Mouse (Mus musculus): ENCODE measurements around the gene Hist2h3c2. TPM values are rescaled to one million over a fixed set of nuclear protein-coding genes. Genes with fewer than 3 reads are reported as not detected.

The Hist2h3c2 gene
- polyA plus RNA-seq, 1 experiment from 2014 or later, result 6.6 TPM

DNA sequence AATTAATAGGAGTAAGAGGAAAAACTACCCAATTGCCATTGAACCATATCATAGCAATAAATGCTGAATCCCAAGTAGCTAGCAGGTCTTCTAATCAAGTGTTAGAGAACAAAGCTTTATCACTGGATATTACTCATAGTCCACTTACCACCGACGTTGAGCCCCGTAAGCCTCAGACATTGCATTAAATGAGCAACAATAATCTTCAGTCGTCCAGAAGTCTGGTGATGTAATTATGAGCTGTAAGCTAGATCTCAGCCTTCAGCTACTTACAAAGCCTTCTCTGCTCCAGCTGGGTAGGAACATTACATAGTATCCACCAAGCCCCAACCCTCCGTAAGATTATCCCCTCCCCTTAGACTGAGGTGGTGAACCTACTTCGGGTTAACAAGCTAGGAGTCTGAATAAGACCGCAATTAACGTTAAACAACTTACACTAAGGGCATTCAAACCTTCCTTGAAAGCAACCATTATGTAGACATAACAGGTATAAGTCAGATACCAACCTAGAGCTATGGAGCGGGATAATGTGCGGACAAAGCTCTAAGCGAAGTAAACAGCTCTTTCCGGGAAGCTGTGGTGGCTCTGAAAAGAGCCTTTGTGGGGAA lies 919 bp downstream of the Hist2h3c2 start:
- peak; percentile 50 for DNase-seq (ENCODE audit: low spot score)
- H3K4me3 ChIP-seq, result peak overlapping the region; percentile 60
- peak overlapping the region; percentile 90 for H3K27ac ChIP-seq (replicated peaks)
- no peaks in the 10 kb centered on the region for H3K9me3 ChIP-seq
- H3K36me3 ChIP-seq (replicated peaks), result no peaks in the 10 kb centered on the region
- under 1% methylated on average over 12 of the region's 12 CpGs for WGBS
- H3K4me1 ChIP-seq, result peaks cover 28% of the 10 kb centered on the region
- no peaks in the 10 kb centered on the region for H3K27me3 ChIP-seq (replicated peaks; ENCODE audit: low read depth, poor library complexity, severe bottlenecking)

DNA sequence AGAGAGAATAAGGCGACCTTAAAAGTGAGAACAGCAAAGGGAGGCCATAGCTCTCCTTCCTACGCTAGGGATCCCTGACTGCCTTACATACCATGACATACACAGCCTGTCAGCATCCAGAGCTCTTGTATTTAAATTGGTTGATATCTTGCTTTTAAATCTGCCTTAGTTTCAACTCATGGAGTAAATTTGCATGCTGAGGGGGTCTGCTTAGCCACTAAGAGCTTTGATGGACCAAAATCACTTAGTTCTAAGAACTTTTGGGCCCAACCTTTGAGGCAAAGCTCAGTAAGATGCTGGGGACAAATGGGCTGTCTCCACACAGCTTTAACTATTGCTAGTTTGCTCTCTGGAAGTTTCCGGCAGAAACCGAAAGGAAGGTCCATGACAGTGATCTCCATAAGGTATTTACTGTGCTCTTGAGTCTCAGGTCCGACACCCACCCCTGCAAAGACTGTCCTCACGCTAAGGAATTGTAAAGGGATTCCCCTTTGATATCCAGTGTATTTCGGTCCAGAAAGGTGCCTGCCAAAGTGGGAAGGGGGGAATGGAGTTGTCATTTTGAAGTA lies 1.5 kb downstream of the Hist2h3c2 start:
- Histone ChIP-seq H3K36me3 (replicated peaks) (no peaks in the 10 kb centered on the region), H3K27me3 (replicated peaks; ENCODE audit: low read depth, poor library complexity, severe bottlenecking) (no peaks in the 10 kb centered on the region), H3K4me1 (peaks cover 22% of the 10 kb centered on the region), H3K4me3 (peak overlapping the region; percentile 60), H3K9me3 (no peaks in the 10 kb centered on the region), H3K27ac (replicated peaks) (peak overlapping the region; percentile 90)
- 31% methylated on average over 7 of the region's 7 CpGs for WGBS
- DNase-seq (ENCODE audit: low spot score), result peak; percentile 52

DNA sequence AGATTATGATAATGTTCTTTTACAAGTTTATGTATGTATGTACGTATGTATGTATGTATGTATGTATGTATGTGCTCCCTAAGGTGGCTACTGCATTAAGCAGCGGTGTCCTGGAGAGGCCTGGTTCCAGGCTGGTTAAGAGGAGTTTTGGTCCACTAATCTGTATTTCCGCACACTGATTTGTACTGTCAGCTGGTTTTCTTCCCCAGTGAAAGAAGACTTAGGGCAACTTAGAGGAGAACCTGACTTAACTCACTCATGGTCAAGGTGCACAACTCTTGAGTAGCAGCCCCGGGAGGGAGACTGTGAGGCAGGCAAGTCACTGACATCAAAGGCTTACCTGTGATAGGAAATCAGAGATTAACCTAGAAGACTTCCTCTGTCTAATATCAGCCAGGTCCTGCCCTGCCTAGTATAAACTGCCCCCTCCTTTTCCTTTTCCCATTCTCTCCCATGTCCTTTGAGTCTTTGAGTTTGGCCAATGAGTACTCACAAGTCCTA lies 2.0 kb downstream of the Hist2h3c2 start:
- peaks cover 19% of the 10 kb centered on the region for H3K4me1 ChIP-seq
- no peaks in the 10 kb centered on the region for H3K27me3 ChIP-seq (replicated peaks; ENCODE audit: low read depth, poor library complexity, severe bottlenecking)
- no peaks in the 10 kb centered on the region for H3K36me3 ChIP-seq (replicated peaks)
- H3K9me3 ChIP-seq, result no peaks in the 10 kb centered on the region
- H3K4me3 ChIP-seq, result peak overlapping the region; percentile 60
- 82% methylated on average over 4 of the region's 4 CpGs for WGBS
- DNase-seq (ENCODE audit: low spot score), result peak; percentile 33
- peak overlapping the region; percentile 90 for H3K27ac ChIP-seq (replicated peaks)

DNA sequence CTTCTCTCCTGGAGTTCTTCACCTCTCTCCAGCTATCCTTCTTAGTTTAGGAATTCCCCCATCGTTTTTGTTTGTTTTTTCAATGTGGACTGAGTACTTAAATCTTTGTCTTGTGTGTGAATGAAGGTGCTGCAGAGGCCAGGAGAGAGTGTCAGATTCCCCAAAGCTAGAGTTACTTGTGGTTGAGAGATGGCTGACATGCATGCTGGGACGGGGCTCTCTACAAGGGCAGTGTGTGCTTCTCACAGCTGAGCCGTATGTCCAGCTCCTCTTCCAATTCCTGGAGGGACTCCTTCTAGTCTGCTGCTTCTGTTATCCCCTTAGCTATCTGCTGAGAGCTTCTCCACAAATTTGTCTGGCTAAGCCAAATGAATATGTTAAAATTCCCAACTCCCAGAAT lies 3.1 kb downstream of the Hist2h3c2 start:
- Histone ChIP-seq H3K27me3 (replicated peaks; ENCODE audit: low read depth, poor library complexity, severe bottlenecking) (no peaks in the 10 kb centered on the region), H3K36me3 (replicated peaks) (no peaks in the 10 kb centered on the region), H3K4me1 (peaks cover 16% of the 10 kb centered on the region), H3K4me3 (no peak overlapping the region; the same call in 1 of the 2 replicates), H3K9me3 (no peaks in the 10 kb centered on the region), H3K27ac (replicated peaks) (no peak overlapping the region; the same call in 1 of the 2 replicates)
- DNase-seq (ENCODE audit: low spot score), result no peak
- 52% methylated on average over 3 of the region's 3 CpGs for WGBS

DNA sequence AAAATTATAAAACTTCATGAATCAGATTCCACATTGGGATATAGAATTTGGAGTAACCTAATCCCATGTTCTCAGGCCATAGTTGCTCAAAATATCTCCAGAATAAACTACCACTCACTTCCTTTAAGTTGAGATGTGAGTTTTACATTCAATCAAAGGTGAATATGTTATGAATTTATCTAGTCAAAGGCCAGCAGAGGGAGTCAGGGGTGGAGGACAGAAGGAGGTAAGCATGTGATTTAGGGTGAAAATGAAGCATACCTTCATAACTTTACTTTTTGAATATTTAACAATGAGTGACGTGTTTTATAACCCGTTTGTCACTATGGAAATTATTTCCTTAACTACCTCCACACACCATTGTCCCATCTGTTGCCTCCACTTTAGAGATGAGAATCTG lies 4.0 kb downstream of the Hist2h3c2 start:
- H3K4me3 ChIP-seq, result no peak overlapping the region
- DNase-seq (ENCODE audit: low spot score), result no peak
- no peaks in the 10 kb centered on the region for H3K27me3 ChIP-seq (replicated peaks; ENCODE audit: low read depth, poor library complexity, severe bottlenecking)
- peaks cover 11% of the 10 kb centered on the region for H3K4me1 ChIP-seq
- no peaks in the 10 kb centered on the region for H3K9me3 ChIP-seq
- H3K36me3 ChIP-seq (replicated peaks), result no peaks in the 10 kb centered on the region
- WGBS, result 88% methylated on average over 2 of the region's 2 CpGs
- H3K27ac ChIP-seq (replicated peaks), result no peak overlapping the region

DNA sequence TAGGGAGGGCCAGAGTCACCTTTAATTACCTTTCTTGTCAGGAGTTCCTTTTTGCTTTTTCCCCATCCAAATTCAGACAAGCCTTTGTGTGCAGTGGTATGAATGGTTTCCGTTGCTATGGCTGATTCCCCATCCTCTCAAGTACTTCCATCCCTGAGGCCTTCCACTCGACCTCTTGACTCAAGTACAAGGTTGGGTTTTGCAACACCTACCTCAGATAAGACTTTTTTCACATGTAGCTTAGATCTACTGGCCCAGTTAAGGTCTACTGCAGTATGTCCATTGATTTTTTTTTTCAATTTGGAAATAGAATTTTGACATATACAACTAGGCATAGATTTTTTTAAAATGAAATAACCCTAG lies 7.2 kb downstream of the Hist2h3c2 start:
- no peak for DNase-seq (ENCODE audit: low spot score)
- Histone ChIP-seq H3K9me3 (no peaks in the 10 kb centered on the region), H3K4me3 (no peak overlapping the region), H3K27ac (replicated peaks) (no peak overlapping the region), H3K27me3 (replicated peaks; ENCODE audit: low read depth, poor library complexity, severe bottlenecking) (no peaks in the 10 kb centered on the region), H3K4me1 (peaks cover 12% of the 10 kb centered on the region), H3K36me3 (replicated peaks) (no peaks in the 10 kb centered on the region)
- WGBS, result 66% methylated on average over 2 of the region's 2 CpGs

DNA sequence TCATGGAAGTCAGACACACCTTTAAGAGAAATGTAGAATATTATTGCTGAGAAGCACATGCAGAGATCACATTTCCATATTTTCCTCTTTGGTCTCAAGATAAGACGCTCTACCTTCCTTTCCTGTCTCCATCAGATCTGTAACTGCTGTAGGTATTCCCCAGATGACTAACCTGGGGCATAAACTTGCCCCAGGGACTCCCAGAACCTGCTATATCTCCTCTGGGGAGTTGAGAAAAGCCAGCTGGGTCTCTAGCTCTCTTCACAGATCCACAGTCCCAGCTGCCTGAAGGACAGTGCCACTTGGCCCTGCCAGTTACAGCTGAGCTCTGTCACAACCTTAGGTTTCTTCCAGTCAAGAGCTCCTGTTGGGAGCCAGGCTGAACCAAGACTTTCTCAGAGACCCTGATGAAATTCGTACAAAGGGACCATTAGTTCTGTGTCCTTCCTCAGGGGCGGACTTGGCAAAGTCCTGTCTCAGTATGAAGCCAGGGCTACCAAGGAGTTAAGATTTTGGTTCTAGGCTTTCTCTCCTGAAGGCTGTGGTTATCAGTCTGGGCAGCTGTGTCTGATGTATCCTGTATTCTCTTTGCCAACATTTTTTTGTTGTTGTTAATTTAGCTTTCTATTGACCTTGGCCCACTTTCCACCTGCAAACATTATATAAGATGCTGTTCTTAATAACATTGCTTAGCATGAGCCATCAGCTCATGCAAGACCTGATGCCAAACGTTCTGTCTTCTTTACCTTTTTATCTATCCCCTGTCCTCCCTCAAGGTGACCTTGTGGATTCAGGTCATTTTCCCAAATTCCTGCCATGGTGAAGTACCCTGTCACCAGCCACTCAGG lies 7.8 kb downstream of the Hist2h3c2 start:
- WGBS, result 75% methylated on average over 4 of the region's 4 CpGs
- no peaks in the 10 kb centered on the region for H3K27me3 ChIP-seq (replicated peaks; ENCODE audit: low read depth, poor library complexity, severe bottlenecking)
- no peak for DNase-seq (ENCODE audit: low spot score)

DNA sequence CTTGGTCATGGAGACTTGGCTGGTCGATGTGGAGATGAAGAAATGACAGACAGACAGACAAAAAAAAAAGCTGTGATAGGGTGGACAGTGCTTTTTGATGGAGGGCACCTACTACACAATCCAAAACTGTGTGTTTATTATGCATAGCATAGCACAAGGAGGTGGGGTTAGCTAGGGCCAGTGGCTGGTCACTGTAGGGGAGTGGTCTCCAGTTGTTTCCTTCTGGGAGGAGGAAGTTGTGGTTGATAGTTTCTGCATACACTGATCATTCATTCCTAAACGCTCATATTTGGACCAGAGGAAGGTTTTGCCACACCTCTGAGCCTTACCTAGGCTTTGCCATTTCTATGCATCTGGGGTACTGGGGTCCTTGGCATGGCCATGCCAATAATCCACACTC lies 8.5 kb downstream of the Hist2h3c2 start:
- no peak overlapping the region for H3K27ac ChIP-seq (replicated peaks)
- H3K4me1 ChIP-seq, result peaks cover 22% of the 10 kb centered on the region
- no peak overlapping the region for H3K4me3 ChIP-seq
- no peaks in the 10 kb centered on the region for H3K9me3 ChIP-seq
- WGBS, result 74% methylated on average over 2 of the region's 2 CpGs
- no peak for DNase-seq (ENCODE audit: low spot score)
- H3K27me3 ChIP-seq (replicated peaks; ENCODE audit: low read depth, poor library complexity, severe bottlenecking), result no peaks in the 10 kb centered on the region
- H3K36me3 ChIP-seq (replicated peaks), result no peaks in the 10 kb centered on the region

More for the DNA sequence above, 7.8 kb downstream of the Hist2h3c2 start:
- H3K36me3 ChIP-seq (replicated peaks), result no peaks in the 10 kb centered on the region
- H3K4me3 ChIP-seq, result no peak overlapping the region
- no peaks in the 10 kb centered on the region for H3K9me3 ChIP-seq
- peaks cover 17% of the 10 kb centered on the region for H3K4me1 ChIP-seq
- H3K27ac ChIP-seq (replicated peaks), result no peak overlapping the region

DNA sequence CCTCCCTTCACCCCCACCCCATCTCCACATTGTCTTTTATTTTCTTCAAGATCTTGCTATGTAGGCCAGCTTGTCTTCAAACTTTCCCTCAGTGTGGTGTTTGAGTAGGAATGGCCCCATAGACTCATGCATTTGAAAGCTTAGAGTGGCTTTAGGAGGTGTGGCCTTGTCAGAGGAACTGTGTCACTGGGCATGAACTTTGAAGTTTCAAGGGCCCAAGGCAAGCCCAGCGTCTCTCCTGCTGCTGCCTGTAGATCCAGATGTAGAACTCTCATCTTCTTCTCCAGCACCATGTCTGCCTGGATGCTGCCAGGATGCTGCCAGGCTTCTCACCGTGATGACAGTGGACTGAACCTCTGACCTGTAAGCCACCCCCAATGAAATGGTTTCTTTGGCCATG lies 10.1 kb downstream of the Hist2h3c2 start:
- Histone ChIP-seq H3K9me3 (no peaks in the 10 kb centered on the region), H3K27me3 (replicated peaks; ENCODE audit: low read depth, poor library complexity, severe bottlenecking) (no peaks in the 10 kb centered on the region), H3K36me3 (replicated peaks) (no peaks in the 10 kb centered on the region), H3K27ac (replicated peaks) (no peak overlapping the region), H3K4me1 (peaks cover 27% of the 10 kb centered on the region), H3K4me3 (no peak overlapping the region)
- WGBS, result 73% methylated on average over 2 of the region's 2 CpGs
- DNase-seq (ENCODE audit: low spot score), result no peak

DNA sequence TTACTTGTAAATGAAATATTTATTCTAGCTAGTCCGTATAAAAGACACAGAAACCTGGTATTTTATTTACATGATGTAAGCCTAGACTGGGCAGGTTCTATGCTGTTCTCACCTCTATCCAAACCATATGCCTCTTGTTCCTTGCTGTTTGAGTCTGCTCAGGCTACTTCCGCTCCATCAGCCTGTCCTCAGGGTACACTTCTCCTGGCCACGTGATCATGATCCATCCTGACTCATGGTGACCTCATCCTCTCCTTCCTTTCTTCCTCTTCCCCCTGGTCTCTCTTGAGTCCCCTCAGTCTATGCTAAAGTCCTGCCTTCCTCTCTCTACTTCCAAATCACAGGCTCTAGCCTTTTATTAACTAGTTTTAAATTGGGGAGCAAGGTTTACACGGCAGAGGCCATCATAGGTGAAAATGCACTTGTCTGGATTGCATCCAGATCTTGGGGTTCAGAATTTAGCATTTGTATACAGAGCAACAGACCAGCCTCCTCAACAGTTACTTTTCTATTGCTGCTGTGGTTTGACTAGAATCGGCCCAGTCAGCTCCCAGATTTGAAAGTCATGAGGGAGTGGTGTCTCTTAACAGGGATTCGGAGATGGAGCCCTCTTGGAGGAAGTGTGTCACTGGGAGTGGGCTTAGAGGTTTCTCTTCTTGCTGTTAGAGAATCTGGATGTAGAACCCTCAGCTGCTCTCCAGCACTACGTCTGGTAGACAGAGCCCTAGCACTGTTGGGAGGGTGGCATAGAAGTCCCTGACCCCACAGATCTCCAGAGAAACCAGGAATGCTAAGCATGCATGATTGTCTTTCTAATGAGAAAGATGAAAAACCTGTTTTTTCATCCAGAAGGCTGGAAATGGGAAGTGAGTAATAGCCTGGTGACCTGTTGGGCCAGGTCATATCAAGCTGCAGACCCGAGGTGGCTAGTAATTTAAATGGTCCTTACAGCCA lies 12.0 kb downstream of the Hist2h3c2 start:
- no peaks in the 10 kb centered on the region for H3K36me3 ChIP-seq (replicated peaks)
- no peak for DNase-seq (ENCODE audit: low spot score)
- H3K27ac ChIP-seq (replicated peaks), result peak overlapping the region; percentile 30
- H3K4me1 ChIP-seq, result peaks cover 44% of the 10 kb centered on the region
- WGBS, result 69% methylated on average over 8 of the region's 8 CpGs
- H3K27me3 ChIP-seq (replicated peaks; ENCODE audit: low read depth, poor library complexity, severe bottlenecking), result no peaks in the 10 kb centered on the region
- no peak overlapping the region for H3K4me3 ChIP-seq
- no peaks in the 10 kb centered on the region for H3K9me3 ChIP-seq

DNA sequence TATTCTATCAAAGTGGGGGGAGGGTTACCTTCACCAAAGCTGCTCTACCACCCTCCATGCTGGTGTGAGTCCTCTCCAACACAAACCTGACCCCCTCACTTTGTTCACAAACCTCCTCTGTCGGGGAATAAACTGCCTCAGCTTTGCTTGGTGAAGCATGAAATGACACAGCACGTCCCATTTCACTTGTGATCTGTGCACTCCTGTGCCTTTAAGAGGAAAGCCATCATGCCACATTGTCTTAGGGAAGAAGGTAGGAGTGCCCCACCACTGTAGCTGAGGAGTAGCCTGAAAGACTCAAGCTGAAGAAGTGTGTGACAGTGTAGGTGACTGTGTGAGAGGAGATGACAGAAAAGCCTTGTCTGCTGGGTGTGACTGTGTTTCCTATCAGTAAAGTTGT lies 13.5 kb downstream of the Hist2h3c2 start:
- H3K36me3 ChIP-seq (replicated peaks), result no peaks in the 10 kb centered on the region
- H3K4me3 ChIP-seq, result no peak overlapping the region
- WGBS, result 28% methylated on average over 2 of the region's 2 CpGs
- DNase-seq (ENCODE audit: low spot score), result no peak
- H3K9me3 ChIP-seq, result no peaks in the 10 kb centered on the region
- peak overlapping the region; percentile 48 for H3K27ac ChIP-seq (replicated peaks)
- H3K27me3 ChIP-seq (replicated peaks; ENCODE audit: low read depth, poor library complexity, severe bottlenecking), result no peaks in the 10 kb centered on the region
- H3K4me1 ChIP-seq, result peaks cover 54% of the 10 kb centered on the region

DNA sequence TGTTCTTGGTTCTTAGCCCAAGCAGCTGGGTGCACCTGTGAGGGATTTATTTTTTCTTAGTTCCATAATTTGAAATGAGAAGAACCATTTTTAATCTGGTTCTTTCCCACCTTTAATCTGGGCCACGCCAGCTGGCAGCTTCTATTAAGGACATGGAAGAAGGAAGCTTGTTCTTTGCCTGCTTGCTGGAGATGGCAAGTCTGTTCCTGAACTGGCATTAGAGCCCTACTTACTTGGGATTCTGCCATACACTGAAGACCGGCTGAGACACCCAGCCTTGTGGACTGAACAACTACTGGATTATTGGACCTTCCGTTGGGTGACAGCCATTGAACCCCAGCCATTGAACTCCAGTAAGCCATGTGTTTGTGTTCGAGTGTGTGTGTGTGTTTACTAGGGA lies 16.2 kb downstream of the Hist2h3c2 start:
- no peaks in the 10 kb centered on the region for H3K9me3 ChIP-seq
- H3K4me3 ChIP-seq, result peak overlapping the region; percentile 70; the same call in 1 of the 2 replicates
- no peaks in the 10 kb centered on the region for H3K27me3 ChIP-seq (replicated peaks; ENCODE audit: low read depth, poor library complexity, severe bottlenecking)
- no peak for DNase-seq (ENCODE audit: low spot score)
- H3K4me1 ChIP-seq, result peaks cover 65% of the 10 kb centered on the region
- H3K36me3 ChIP-seq (replicated peaks), result no peaks in the 10 kb centered on the region
- whole genome bisulfite sequencing, result 89% methylated on average over 4 of the region's 4 CpGs
- no peak overlapping the region; the same call in 1 of the 2 replicates for H3K27ac ChIP-seq (replicated peaks)

All from embryonic facial prominence, embryonic 10.5 days (tissue).